Mouse (Mus musculus) left cerebral cortex, postnatal 4 days (tissue): ENCODE results near the gene Vnn1. TPM values are rescaled to one million over a fixed set of nuclear protein-coding genes. Genes with fewer than 3 reads are reported as not detected.
A peak's percentile ranks its signal among the peaks of the same experiment; 100 is the strongest.

Experiments used
- DNase-seq: peaks from one replicate; pipeline ENCODE4 v3.0.0-alpha.2; 2022
- intact Hi-C: fragments of 180-260 bp; cut with DNase I; formaldehyde crosslinking; loops from one replicate; pipeline ENCODE4 v1.15.1; 2025
- total RNA-seq, 2 experiments: library from RNA; stranded (reverse); gene quantifications; 2 replicates each; pipeline ENCODE4 v1.2.3; 2021

The Vnn1 gene
- total RNA-seq: under 1 TPM; 0.32 to 0.38 TPM

GRCm38 (mm10) chr10:23894601-23895349, at the start of gene Vnn1:
Gene Vnn1, plus strand, starts transcription at chr10:23894688.
- intact Hi-C loops: no loop called here
- no peak for DNase-seq

- DNase-seq: no peak
- intact Hi-C loops: no loop called here
Measured at GRCm38 (mm10) chr10:23851228-23851912, 43.1 kb upstream of the Vnn1 start, which contains the start of gene Vnn3. Gene Vnn3, plus strand, starts transcription at chr10:23851462.

- intact Hi-C loops: no loop called here
- DNase-seq: no peak
Measured at GRCm38 (mm10) chr10:23852096-23852495, 42.4 kb upstream of the Vnn1 start.

- intact Hi-C loops: no loop called here
- DNase-seq: no peak
Measured at GRCm38 (mm10) chr10:23864362-23865312, 29.9 kb upstream of the Vnn1 start.

GRCm38 (mm10) chr10:23880695-23881094, 13.8 kb upstream of the Vnn1 start:
- intact Hi-C loops: no loop called here
- peak; percentile 10 for DNase-seq

- no peak for DNase-seq
- intact Hi-C loops: no loop called here
Measured at GRCm38 (mm10) chr10:23884910-23885309, 9.6 kb upstream of the Vnn1 start.

GRCm38 (mm10) chr10:23886060-23886459, 8.4 kb upstream of the Vnn1 start:
- intact Hi-C loops: no loop called here
- no peak for DNase-seq

- DNase-seq: no peak
- intact Hi-C loops: no loop called here
Measured at GRCm38 (mm10) chr10:23892987-23893386, 1.5 kb upstream of the Vnn1 start.

- intact Hi-C loops: no loop called here
- no peak for DNase-seq
Measured at GRCm38 (mm10) chr10:23895376-23895775, 888 bp downstream of the Vnn1 start.

GRCm38 (mm10) chr10:23901119-23901518, 6.6 kb downstream of the Vnn1 start:
- no peak for DNase-seq
- intact Hi-C loops: no loop called here

- DNase-seq: no peak
- intact Hi-C loops: no loop called here
Measured at GRCm38 (mm10) chr10:23905661-23906060, 11.2 kb downstream of the Vnn1 start.

GRCm38 (mm10) chr10:23920056-23920455, 25.6 kb downstream of the Vnn1 start, which contains the start of gene Taar1:
Gene Taar1, plus strand, starts transcription at chr10:23920356.
- intact Hi-C loops: no loop called here
- no peak for DNase-seq

- no peak for DNase-seq
- intact Hi-C loops: no loop called here
Measured at GRCm38 (mm10) chr10:23922468-23922867, 28.0 kb downstream of the Vnn1 start.

GRCm38 (mm10) chr10:23923941-23924340, 29.5 kb downstream of the Vnn1 start:
- no peak for DNase-seq
- intact Hi-C loops: no loop called here

GRCm38 (mm10) chr10:23937613-23938012, 43.1 kb downstream of the Vnn1 start:
- intact Hi-C loops: no loop called here
- DNase-seq: no peak

- intact Hi-C loops: no loop called here
- no peak for DNase-seq
Measured at GRCm38 (mm10) chr10:23938312-23938711, 43.8 kb downstream of the Vnn1 start, which contains the start of gene Taar2. Gene Taar2, plus strand, starts transcription at chr10:23938572.

- no peak for DNase-seq
- intact Hi-C loops: no loop called here
Measured at GRCm38 (mm10) chr10:23942465-23942864, 48.0 kb downstream of the Vnn1 start.

- DNase-seq: peak; percentile 28
- intact Hi-C loops: no loop called here
Measured at GRCm38 (mm10) chr10:23948026-23948425, 53.5 kb downstream of the Vnn1 start.

- peak; percentile 8 for DNase-seq
Measured at GRCm38 (mm10) chr10:23949508-23950005, 55.1 kb downstream of the Vnn1 start, which contains the start of gene Taar3. Gene Taar3, plus strand, starts transcription at chr10:23949558.

GRCm38 (mm10) chr10:23951714-23952113, 57.2 kb downstream of the Vnn1 start:
- peak; percentile 20 for DNase-seq
- intact Hi-C loops: no loop called here

More at GRCm38 (mm10) chr10:23949508-23950005, 55.1 kb downstream of the Vnn1 start, which contains the start of gene Taar3:
- intact Hi-C loops: no loop called here
